Mouse (Mus musculus): ENCODE measurements around the gene Nek1.

GRCm38 (mm10) chr8:61156406-61156805, 163.4 kb downstream of the Nek1 start:
- TF ChIP-seq CTCF (IDR thresholded peaks at IDR 0.05; ENCODE audit: control insufficient read depth, insufficient read depth, insufficient replicate concordance, low read depth, low read length) = no peak
- TF ChIP-seq POLR2A (IDR thresholded peaks at IDR 0.05; ENCODE audit: control insufficient read depth, low read depth, low read length) = no peak
